Mouse (Mus musculus) limb, embryonic 14.5 days (tissue): ENCODE measurements at regions not wholly inside any gene's neighbourhood (a gene's known extent, or its start where the extent isn't known, plus 50 kb on each side); places are given as distances from the start of the nearest gene placed in this dataset.

Experiments used
- ATAC-seq: fragments of 200-750 bp; cut with Nextera tagmentation; 2 replicates; pipeline ENCODE4 v1.8.0; 2017; ENCODE audit warnings: low read depth, moderate number of reproducible peaks, moderate TSS enrichment; ENCODE audit not compliant: low FRiP score
- DNase-seq: peaks from one replicate; pipeline ENCODE4 v3.0.0-alpha.2; 2015; ENCODE audit warnings: low spot score
- H3K27ac ChIP-seq: fragments of 300-500 bp; sonication (generic); replicated peaks from 2 replicates; pipeline ENCODE4 v1.5.1; 2014; ENCODE audit warnings: low read depth, mild to moderate bottlenecking, low read length, moderate library complexity, mixed read lengths
- H3K27me3 ChIP-seq: fragments of 300-500 bp; sonication (generic); 2 replicates; pipeline ENCODE4 v1.6.1; 2014; ENCODE audit warnings: low read length, mixed read lengths; ENCODE audit not compliant: control insufficient read depth, insufficient read depth
- H3K36me3 ChIP-seq: fragments of 300-500 bp; sonication (generic); 2 replicates; pipeline ENCODE4 v1.6.1; 2014; ENCODE audit warnings: mild to moderate bottlenecking, low read length, moderate library complexity, mixed read lengths; ENCODE audit not compliant: control insufficient read depth, insufficient read depth
- H3K4me1 ChIP-seq: fragments of 300-500 bp; sonication (generic); 2 replicates; pipeline ENCODE4 v1.6.1; 2014; ENCODE audit warnings: antibody characterized with exemption, low read length, mixed read lengths; ENCODE audit not compliant: control insufficient read depth, insufficient read depth
- H3K4me2 ChIP-seq: fragments of 300-500 bp; sonication (generic); replicated peaks from 2 replicates; pipeline ENCODE4 v1.6.1; 2014; ENCODE audit warnings: low read depth, mild to moderate bottlenecking, low read length, moderate library complexity; ENCODE audit not compliant: severe bottlenecking
- H3K4me3 ChIP-seq: fragments of 300-500 bp; sonication (generic); replicated peaks from 2 replicates; pipeline ENCODE4 v1.5.1; 2014; ENCODE audit warnings: low read length
- H3K9ac ChIP-seq: fragments of 300-500 bp; sonication (generic); 2 replicates; pipeline ENCODE4 v1.6.1; 2014; ENCODE audit warnings: mild to moderate bottlenecking, low read depth, low read length, moderate library complexity; ENCODE audit not compliant: severe bottlenecking
- H3K9me3 ChIP-seq: fragments of 300-500 bp; sonication (generic); 2 replicates; pipeline ENCODE4 v1.6.1; 2016; ENCODE audit warnings: low read length; ENCODE audit not compliant: control insufficient read depth
- POLR2A ChIP-seq: fragments of 200-500 bp; IDR thresholded peaks from 2 replicates; pipeline ENCODE4 v1.8.0; 2012; ENCODE audit warnings: inconsistent platforms, mild to moderate bottlenecking, moderate library complexity, borderline replicate concordance; ENCODE audit not compliant: insufficient read depth, insufficient read length; ENCODE audit errors: extremely low read depth
- WGBS: fragments of 180-500 bp; shearing (Covaris S2); extraction: QIAGEN DNeasy Blood & Tissue Kit; methylation state at CpG from one replicate; pipeline ENCODE4 v1.1.7; 2014; 5-methylcytosine and 5-hydroxymethylcytosine counted together

GRCm38 (mm10) chr17:78041204-78041603, 158.8 kb upstream of the Crim1 start:
- Histone ChIP-seq H3K9ac (no peak overlapping the region), H3K4me3 (no peak overlapping the region)
- 84% methylated on average over 4 of the region's 4 CpGs for WGBS

GRCm38 (mm10) chr17:78049766-78050165, 150.3 kb upstream of the Crim1 start:
- Histone ChIP-seq H3K9ac (no peak overlapping the region), H3K27me3 (no peaks in the 10 kb centered on the region), H3K4me1 (no peaks in the 10 kb centered on the region), H3K9me3 (no peaks in the 10 kb centered on the region), H3K27ac (no peak overlapping the region), H3K36me3 (no peaks in the 10 kb centered on the region), H3K4me3 (no peak overlapping the region), H3K4me2 (no peak overlapping the region)
- 87% methylated on average over 9 of the region's 9 CpGs for WGBS
- ATAC-seq (no peak), DNase-seq (no peak)
- TF ChIP-seq POLR2A: no peak

More at GRCm38 (mm10) chr17:78041204-78041603, 158.8 kb upstream of the Crim1 start:
- ATAC-seq (no peak), DNase-seq (no peak)
- no peak for TF ChIP-seq POLR2A
- Histone ChIP-seq H3K36me3 (no peaks in the 10 kb centered on the region), H3K27ac (no peak overlapping the region), H3K4me1 (no peaks in the 10 kb centered on the region), H3K27me3 (no peaks in the 10 kb centered on the region), H3K4me2 (no peak overlapping the region), H3K9me3 (no peaks in the 10 kb centered on the region)

GRCm38 (mm10) chr17:78050203-78050602, 149.8 kb upstream of the Crim1 start:
- no peak overlapping the region for H3K27ac ChIP-seq
- no peaks in the 10 kb centered on the region for H3K27me3 ChIP-seq
- ATAC-seq (no peak), DNase-seq (no peak)
- no peaks in the 10 kb centered on the region for H3K4me1 ChIP-seq
- WGBS: 90% methylated on average over 7 of the region's 7 CpGs
- no peaks in the 10 kb centered on the region for H3K9me3 ChIP-seq
- no peak overlapping the region for H3K4me2 ChIP-seq
- H3K36me3 ChIP-seq: no peaks in the 10 kb centered on the region
- H3K4me3 ChIP-seq: no peak overlapping the region
- TF ChIP-seq POLR2A: no peak
- no peak overlapping the region for H3K9ac ChIP-seq

DNA sequence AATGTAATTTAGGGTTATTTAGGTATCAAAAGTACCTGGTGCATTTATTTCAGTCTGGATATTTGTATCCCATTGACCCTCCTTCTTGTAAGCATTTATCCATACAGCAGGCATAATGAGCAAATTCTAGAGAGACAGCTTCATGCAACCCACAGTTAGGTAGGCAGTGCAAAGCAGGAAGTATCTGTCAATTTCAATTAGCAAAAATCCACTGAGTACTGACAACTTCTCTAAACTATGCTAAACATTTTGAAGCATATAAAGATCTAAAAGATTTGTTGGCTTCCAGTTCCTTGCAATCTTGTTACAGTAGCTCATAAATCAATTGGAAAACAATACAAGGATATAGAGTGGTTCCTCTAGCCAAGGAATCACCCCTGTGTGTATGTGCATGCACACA, 124.2 kb upstream of the Crim1 start:
- Histone ChIP-seq H3K4me1 (no peaks in the 10 kb centered on the region), H3K27ac (no peak overlapping the region), H3K9me3 (no peaks in the 10 kb centered on the region), H3K4me3 (no peak overlapping the region), H3K27me3 (no peaks in the 10 kb centered on the region), H3K4me2 (no peak overlapping the region), H3K9ac (no peak overlapping the region), H3K36me3 (no peaks in the 10 kb centered on the region)
- ATAC-seq (no peak), DNase-seq (no peak)
- no peak for TF ChIP-seq POLR2A

- H3K4me1 ChIP-seq: no peaks in the 10 kb centered on the region
- DNase-seq: no peak
- no peak overlapping the region for H3K9ac ChIP-seq
- no peak overlapping the region for H3K27ac ChIP-seq
- H3K27me3 ChIP-seq: no peaks in the 10 kb centered on the region
- H3K9me3 ChIP-seq: no peaks in the 10 kb centered on the region
- no peak overlapping the region for H3K4me3 ChIP-seq
- ATAC-seq: no peak
- 54% methylated on average over 1 of the region's 1 CpGs for WGBS
- no peaks in the 10 kb centered on the region for H3K36me3 ChIP-seq
- TF ChIP-seq POLR2A: no peak
- H3K4me2 ChIP-seq: no peak overlapping the region
These were observed 121.7 kb upstream of the Crim1 start for GRCm38 (mm10) chr17:78078381-78078780.

- ATAC-seq (no peak), DNase-seq (no peak)
- no peak for TF ChIP-seq POLR2A
- H3K4me3 ChIP-seq: no peak overlapping the region
- H3K9me3 ChIP-seq: no peaks in the 10 kb centered on the region
- no peak overlapping the region for H3K9ac ChIP-seq
- H3K36me3 ChIP-seq: no peaks in the 10 kb centered on the region
- no peaks in the 10 kb centered on the region for H3K27me3 ChIP-seq
- H3K4me1 ChIP-seq: no peaks in the 10 kb centered on the region
- H3K27ac ChIP-seq: no peak overlapping the region
- no peak overlapping the region for H3K4me2 ChIP-seq
- WGBS: 42% methylated on average over 4 of the region's 4 CpGs
These were observed 115.6 kb upstream of the Crim1 start for GRCm38 (mm10) chr17:78084419-78084818.
